Mouse (Mus musculus) forebrain, embryonic 13.5 days (tissue): Measurements from ENCODE around the gene Csnk2b. TPM values are rescaled to one million over a fixed set of nuclear protein-coding genes. Genes with fewer than 3 reads are reported as not detected.
A peak's percentile ranks its signal among the peaks of the same experiment; 100 is the strongest.
"Not testable (repeated sequence)": the region's sequence is repeated elsewhere in the genome, so short reads cannot be mapped to it uniquely, and the experiment has no call there.

Experiments used
- ATAC-seq: fragments of 200-750 bp; cut with Nextera tagmentation; 2 replicates; pipeline ENCODE4 v1.8.0; 2017
- H3K27ac ChIP-seq: fragments of 300-500 bp; sonication (generic); 2 replicates; pipeline ENCODE4 v1.5.1; 2015; ENCODE audit warnings: inconsistent platforms, mild to moderate bottlenecking, moderate library complexity
- H3K27me3 ChIP-seq: fragments of 300-500 bp; sonication (generic); 2 replicates; pipeline ENCODE4 v1.6.1; 2015; ENCODE audit warnings: mild to moderate bottlenecking, inconsistent platforms
- H3K36me3 ChIP-seq: fragments of 300-500 bp; sonication (generic); 2 replicates; pipeline ENCODE4 v1.6.1; 2015; ENCODE audit warnings: mild to moderate bottlenecking, inconsistent platforms; ENCODE audit not compliant: poor library complexity, severe bottlenecking
- H3K4me1 ChIP-seq: fragments of 300-500 bp; sonication (generic); 2 replicates; pipeline ENCODE4 v1.6.1; 2015; ENCODE audit warnings: inconsistent platforms
- H3K4me2 ChIP-seq: fragments of 300-500 bp; sonication (generic); 2 replicates; pipeline ENCODE4 v1.6.1; 2015; ENCODE audit warnings: inconsistent platforms, mild to moderate bottlenecking, moderate library complexity
- H3K4me3 ChIP-seq: fragments of 300-500 bp; sonication (generic); 2 replicates; pipeline ENCODE4 v1.5.1; 2015; ENCODE audit warnings: mild to moderate bottlenecking, inconsistent platforms
- H3K9ac ChIP-seq: fragments of 300-500 bp; sonication (generic); 2 replicates; pipeline ENCODE4 v1.6.1; 2015; ENCODE audit warnings: mild to moderate bottlenecking, inconsistent platforms
- H3K9me3 ChIP-seq: fragments of 300-500 bp; sonication (generic); replicated peaks from 2 replicates; pipeline ENCODE4 v1.6.1; 2016; ENCODE audit warnings: inconsistent platforms
- WGBS: fragments of 180-500 bp; shearing (Covaris S2); methylation state at CpG from one replicate; pipeline ENCODE4 v1.1.7; 2015; 5-methylcytosine and 5-hydroxymethylcytosine counted together
- polyA plus RNA-seq: library from polyadenylated mRNA; unstranded; fragments of >200 nt; fragmentation: Nextera tagmentation; extraction: Ambion mirVana; gene quantifications from 2 replicates; pipeline ENCODE4 v1.2.1, GENCODE M21; 2015

Csnk2b gene
- polyA plus RNA-seq, 1 experiment from 2014 or later, result 339 TPM

- ATAC-seq, result peak; percentile 44
- Histone ChIP-seq H3K4me3 (peak within 1 kb of the TSS; percentile 68), H3K9ac (peak within 1 kb of the TSS; percentile 87), H3K27me3 (no peaks in the 10 kb centered on the region), H3K4me2 (peak within 1 kb of the TSS; percentile 86), H3K4me1 (peaks cover 38% of the 10 kb centered on the region), H3K36me3 (peaks cover 36% of the 10 kb centered on the region), H3K9me3 (no peaks in the 10 kb centered on the region), H3K27ac (peak within 1 kb of the TSS; percentile 72)
- WGBS, result under 1% methylated on average over 36 of the region's 36 CpGs
Observed at GRCm38 (mm10) chr17:35126206-35126611, 4.4 kb upstream of the Csnk2b start, which contains the start of gene D17H6S53E. D17H6S53E (plus strand) TSS chr17:35126373.

GRCm38 (mm10) chr17:35125578-35125977 is 3.7 kb upstream of the Csnk2b start:
- WGBS, result 34% methylated on average over 6 of the region's 6 CpGs
- Histone ChIP-seq H3K36me3 (peaks cover 36% of the 10 kb centered on the region), H3K4me3 (peak overlapping the region; percentile 68), H3K27ac (peak overlapping the region; percentile 72; the same call in 1 of the 2 replicates), H3K4me2 (peak overlapping the region; percentile 86), H3K9me3 (no peaks in the 10 kb centered on the region), H3K27me3 (no peaks in the 10 kb centered on the region), H3K9ac (peak overlapping the region; percentile 87), H3K4me1 (peaks cover 39% of the 10 kb centered on the region)
- no peak for ATAC-seq

- Histone ChIP-seq H3K4me3 (0 out of 2 replicates have a peak overlapping the region, but pooled peaks have one; percentile 68), H3K9me3 (no peaks in the 10 kb centered on the region), H3K4me1 (peaks cover 44% of the 10 kb centered on the region), H3K27ac (no peak overlapping the region), H3K36me3 (peaks cover 36% of the 10 kb centered on the region), H3K27me3 (no peaks in the 10 kb centered on the region), H3K9ac (0 out of 2 replicates have a peak overlapping the region, but pooled peaks have one; percentile 87), H3K4me2 (0 out of 2 replicates have a peak overlapping the region, but pooled peaks have one; percentile 86)
- ATAC-seq, result no peak
- WGBS, result 100% methylated on average over 1 of the region's 1 CpGs
Observed at GRCm38 (mm10) chr17:35125081-35125480, 3.2 kb upstream of the Csnk2b start.

GRCm38 (mm10) chr17:35124261-35124896 is 2.5 kb upstream of the Csnk2b start:
- H3K9me3 ChIP-seq, H3K27me3 ChIP-seq, H3K4me3 ChIP-seq, ATAC-seq, H3K4me2 ChIP-seq, H3K9ac ChIP-seq, H3K27ac ChIP-seq: not testable (repeated sequence)
- WGBS, result 97% methylated on average over 12 of the region's 12 CpGs
- Histone ChIP-seq H3K4me1 (peaks cover 50% of the 10 kb centered on the region), H3K36me3 (peaks cover 36% of the 10 kb centered on the region)

DNA sequence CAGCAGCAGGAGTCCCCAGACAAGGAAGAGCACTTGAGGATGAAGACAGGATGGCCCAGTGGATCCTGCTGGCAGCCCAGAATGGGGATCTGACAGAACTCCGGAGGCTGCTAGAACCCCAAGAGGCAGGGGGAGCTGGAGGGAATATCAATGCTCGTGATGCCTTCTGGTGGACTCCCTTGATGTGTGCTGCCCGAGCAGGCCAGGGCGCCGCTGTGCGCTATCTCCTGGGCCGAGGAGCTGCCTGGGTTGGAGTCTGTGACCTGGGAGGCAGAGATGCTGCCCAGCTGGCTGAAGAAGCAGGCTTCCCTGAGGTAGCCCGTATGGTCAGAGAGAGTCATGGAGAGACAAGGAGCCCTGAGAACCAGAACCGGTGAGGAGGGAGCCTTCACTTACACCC is 1.4 kb upstream of the Csnk2b start:
- not testable (repeated sequence) for H3K27ac ChIP-seq, H3K4me2 ChIP-seq, ATAC-seq, H3K9ac ChIP-seq, H3K27me3 ChIP-seq, H3K9me3 ChIP-seq, H3K4me3 ChIP-seq
- 92% methylated on average over 9 of the region's 9 CpGs for WGBS
- Histone ChIP-seq H3K4me1 (peaks cover 50% of the 10 kb centered on the region), H3K36me3 (peaks cover 39% of the 10 kb centered on the region)

DNA sequence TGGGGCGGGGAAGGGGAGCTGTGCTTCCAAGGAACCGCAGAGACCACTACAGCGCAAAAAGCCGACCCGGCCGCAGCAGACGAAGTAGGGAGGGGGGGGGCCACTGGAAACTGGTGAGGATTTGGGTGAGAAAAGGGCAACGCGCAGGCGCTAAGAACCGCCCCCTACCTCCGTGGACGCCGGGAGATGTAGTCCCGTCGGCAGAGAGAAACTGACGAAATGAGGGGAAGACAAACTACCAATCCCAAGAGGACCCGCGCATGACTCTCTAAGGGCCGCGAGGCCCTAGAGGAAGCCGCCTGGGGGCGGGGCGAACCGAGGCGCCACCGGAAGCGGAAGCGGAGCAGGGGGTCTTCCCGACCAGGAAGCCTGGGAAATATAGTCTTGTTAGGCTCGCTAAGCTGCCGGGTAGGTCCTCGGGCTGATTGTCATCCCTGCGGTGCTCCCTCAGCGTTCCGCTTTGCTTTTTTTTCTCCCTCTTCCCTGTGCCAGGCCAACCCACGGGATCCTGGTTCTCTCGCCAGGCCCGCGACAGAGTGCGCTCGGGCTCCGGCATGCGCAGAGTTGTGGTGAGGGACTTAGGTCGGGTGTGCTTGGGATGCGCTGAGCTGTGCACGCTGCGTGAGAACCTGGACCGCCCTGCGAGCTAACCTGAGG is 582 bp downstream of the Csnk2b start, which contains the start of gene Gpank1:
Gpank1 (plus strand) TSS at position 313 of the 657 bp plus-strand sequence.
- ATAC-seq, result peak; percentile 97
- Histone ChIP-seq H3K27ac (peak within 1 kb of the TSS; percentile 90), H3K4me2 (peak within 1 kb of the TSS; percentile 94), H3K4me1 (peaks cover 35% of the 10 kb centered on the region), H3K4me3 (peak within 1 kb of the TSS; percentile 88), H3K27me3 (no peaks in the 10 kb centered on the region), H3K36me3 (peaks cover 49% of the 10 kb centered on the region), H3K9ac (peak within 1 kb of the TSS; percentile 90), H3K9me3 (no peaks in the 10 kb centered on the region)
- under 1% methylated on average over 50 of the region's 50 CpGs for WGBS

DNA sequence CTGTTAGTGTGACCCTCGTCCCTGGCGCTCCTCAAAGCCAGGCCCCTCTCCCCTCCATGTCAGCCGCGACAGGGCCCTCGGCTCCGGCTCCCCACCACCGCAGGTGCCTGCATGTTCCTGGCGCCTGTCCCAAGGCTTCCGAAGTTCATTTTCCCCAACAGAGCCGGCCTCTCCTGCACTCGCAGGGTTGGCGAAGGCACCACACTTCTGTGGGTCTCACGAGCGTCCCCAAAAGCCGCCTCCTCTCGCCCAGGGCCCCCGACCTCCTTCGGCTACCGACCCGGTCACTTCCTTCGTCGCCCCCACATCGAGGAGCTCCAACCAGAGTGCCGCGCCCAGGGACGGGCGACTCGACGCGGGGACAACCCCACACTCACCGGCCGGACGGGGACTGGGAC is 1.1 kb downstream of the Csnk2b start:
- no peaks in the 10 kb centered on the region for H3K27me3 ChIP-seq
- peak overlapping the region; percentile 90 for H3K9ac ChIP-seq
- H3K4me2 ChIP-seq, result peak overlapping the region; percentile 94
- peak overlapping the region; percentile 15; the same call in 1 of the 2 replicates for H3K27ac ChIP-seq
- H3K4me3 ChIP-seq, result peak overlapping the region; percentile 88
- peaks cover 54% of the 10 kb centered on the region for H3K36me3 ChIP-seq
- 1% methylated on average over 33 of the region's 33 CpGs for WGBS
- H3K9me3 ChIP-seq, result no peaks in the 10 kb centered on the region
- ATAC-seq, result no peak
- peaks cover 29% of the 10 kb centered on the region for H3K4me1 ChIP-seq

DNA sequence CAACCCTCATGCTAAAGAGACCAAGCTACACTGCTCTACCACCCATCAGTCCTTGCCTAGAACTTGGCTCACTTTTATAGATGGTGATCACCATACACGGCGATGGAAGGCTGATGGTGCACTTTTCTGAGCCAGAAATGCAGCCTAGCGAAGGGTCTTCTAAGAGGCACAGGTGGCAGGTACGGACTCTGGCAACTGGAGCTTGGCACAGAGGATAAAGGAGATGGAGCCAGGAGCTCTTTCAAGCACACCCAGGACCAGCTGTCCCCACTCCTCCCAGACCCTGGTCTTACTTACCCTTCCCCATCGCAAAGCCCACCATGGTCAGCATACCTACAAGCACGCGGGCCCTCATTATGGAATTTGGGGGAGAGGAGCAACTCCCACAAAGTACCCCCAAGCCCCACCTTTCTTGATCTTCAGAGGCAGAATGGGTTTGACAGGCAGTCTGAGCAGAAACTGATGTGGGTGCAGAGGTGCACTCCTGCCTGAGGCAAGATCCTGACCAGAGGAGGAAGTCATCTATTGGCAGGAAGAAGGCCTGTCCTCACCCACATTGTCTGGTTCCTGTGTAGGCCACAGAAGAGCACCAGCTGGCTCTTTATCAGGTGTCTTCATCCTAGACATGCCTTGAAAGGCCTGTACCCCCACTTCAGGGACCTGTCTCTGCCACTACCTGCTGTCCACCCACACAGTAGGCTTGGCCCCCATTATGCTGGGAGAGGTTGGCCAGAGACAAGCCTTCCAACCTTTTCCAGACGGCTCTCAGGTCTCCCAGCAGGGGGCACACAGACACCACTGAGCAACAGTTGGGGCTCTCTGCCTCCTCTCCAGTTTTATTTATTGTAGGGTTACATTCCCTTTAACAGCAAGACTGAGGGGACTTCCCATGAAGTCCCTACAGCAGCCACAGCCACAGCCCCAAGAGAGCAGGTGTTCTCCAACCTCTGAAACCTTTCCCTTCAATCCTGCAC is 6.5 kb downstream of the Csnk2b start, which contains the start of gene Ly6g5b:
Ly6g5b (minus strand) TSS at position 383 of the 974 bp plus-strand sequence.
- no peak within 1 kb of the TSS; the same call in 1 of the 2 replicates for H3K9ac ChIP-seq
- peaks cover 9% of the 10 kb centered on the region for H3K4me1 ChIP-seq
- no peak within 1 kb of the TSS for H3K4me3 ChIP-seq
- no peak for ATAC-seq
- H3K4me2 ChIP-seq, result no peak within 1 kb of the TSS
- peaks cover 52% of the 10 kb centered on the region for H3K36me3 ChIP-seq
- no peak within 1 kb of the TSS for H3K27ac ChIP-seq
- no peaks in the 10 kb centered on the region for H3K9me3 ChIP-seq
- no peaks in the 10 kb centered on the region for H3K27me3 ChIP-seq
- 85% methylated on average over 8 of the region's 8 CpGs for WGBS

- H3K4me3 ChIP-seq, result no peak overlapping the region
- WGBS, result 73% methylated on average over 9 of the region's 9 CpGs
- no peaks in the 10 kb centered on the region for H3K27me3 ChIP-seq
- H3K36me3 ChIP-seq, result peaks cover 31% of the 10 kb centered on the region
- no peaks in the 10 kb centered on the region for H3K9me3 ChIP-seq
- H3K4me2 ChIP-seq, result no peak overlapping the region
- no peaks in the 10 kb centered on the region for H3K4me1 ChIP-seq
- peak overlapping the region; percentile 12; the same call in 1 of the 2 replicates for H3K9ac ChIP-seq
- ATAC-seq, result no peak
- H3K27ac ChIP-seq, result no peak overlapping the region
Observed at GRCm38 (mm10) chr17:35111774-35112173, 10.1 kb downstream of the Csnk2b start.

GRCm38 (mm10) chr17:35108097-35108496 is 13.8 kb downstream of the Csnk2b start, which contains the start of gene Ly6g5c:
Ly6g5c (plus strand) TSS chr17:35108279.
- H3K9me3 ChIP-seq, result no peaks in the 10 kb centered on the region
- no peak within 1 kb of the TSS for H3K4me2 ChIP-seq
- H3K36me3 ChIP-seq, result peaks cover 9% of the 10 kb centered on the region
- no peak within 1 kb of the TSS for H3K4me3 ChIP-seq
- H3K27me3 ChIP-seq, result no peaks in the 10 kb centered on the region
- ATAC-seq, result no peak
- H3K4me1 ChIP-seq, result peaks cover 7% of the 10 kb centered on the region
- H3K9ac ChIP-seq, result no peak within 1 kb of the TSS
- 86% methylated on average over 6 of the region's 6 CpGs for WGBS
- H3K27ac ChIP-seq, result no peak within 1 kb of the TSS

- ATAC-seq, result 0 out of 2 replicates have a peak, but pooled peaks have one; percentile 27
- Histone ChIP-seq H3K27ac (no peak overlapping the region), H3K27me3 (no peaks in the 10 kb centered on the region), H3K9ac (0 out of 2 replicates have a peak overlapping the region, but pooled peaks have one; percentile 57), H3K9me3 (no peaks in the 10 kb centered on the region), H3K4me2 (peak overlapping the region; percentile 49), H3K36me3 (peaks cover 24% of the 10 kb centered on the region), H3K4me1 (peaks cover 7% of the 10 kb centered on the region), H3K4me3 (no peak overlapping the region; the same call in 1 of the 2 replicates)
- WGBS, result 58% methylated on average over 3 of the region's 3 CpGs
Observed at GRCm38 (mm10) chr17:35106522-35106921, 15.3 kb downstream of the Csnk2b start.
